Mouse (Mus musculus) liver, embryonic 11.5 days (tissue): ENCODE results near the gene Mettl7a3. TPM values are rescaled to one million over a fixed set of nuclear protein-coding genes. Genes with fewer than 3 reads are reported as not detected.
"Not testable (repeated sequence)": the region's sequence is repeated elsewhere in the genome, so short reads cannot be mapped to it uniquely, and the experiment has no call there.

Experiments
- ATAC-seq: fragments of 200-750 bp; cut with Nextera tagmentation; replicated peaks from 2 replicates; pipeline ENCODE4 v1.8.0; 2017; ENCODE audit warnings: moderate number of reproducible peaks, mild to moderate bottlenecking, moderate TSS enrichment, moderate library complexity; ENCODE audit not compliant: low FRiP score
- DNase-seq: peaks from one replicate; pipeline ENCODE4 v3.0.0-alpha.2; 2017; ENCODE audit warnings: low spot score
- H3K27ac ChIP-seq: fragments of 300-500 bp; sonication (generic); 2 replicates; pipeline ENCODE4 v1.5.1; 2014; ENCODE audit warnings: mild to moderate bottlenecking, low read depth, low read length, control low read depth
- H3K27me3 ChIP-seq: fragments of 300-500 bp; sonication (generic); replicated peaks from 2 replicates; pipeline ENCODE4 v1.6.1; 2014; ENCODE audit warnings: low read length, mixed read lengths; ENCODE audit not compliant: control insufficient read depth, insufficient read depth
- H3K36me3 ChIP-seq: fragments of 300-500 bp; sonication (generic); 2 replicates; pipeline ENCODE4 v1.6.1; 2014; ENCODE audit warnings: mild to moderate bottlenecking, low read length, moderate library complexity, mixed read lengths; ENCODE audit not compliant: control insufficient read depth, insufficient read depth
- H3K4me1 ChIP-seq: fragments of 300-500 bp; sonication (generic); replicated peaks from 2 replicates; pipeline ENCODE4 v1.6.1; 2014; ENCODE audit warnings: low read length, mixed read lengths; ENCODE audit not compliant: control insufficient read depth, insufficient read depth
- H3K4me2 ChIP-seq: fragments of 300-500 bp; sonication (generic); 2 replicates; pipeline ENCODE4 v1.6.1; 2014; ENCODE audit warnings: mild to moderate bottlenecking, control low read depth, moderate library complexity
- H3K4me3 ChIP-seq: fragments of 300-500 bp; sonication (generic); 2 replicates; pipeline ENCODE4 v1.5.1; 2014; ENCODE audit warnings: low read depth, low read length, control low read depth
- H3K9ac ChIP-seq: fragments of 300-500 bp; sonication (generic); 2 replicates; pipeline ENCODE4 v1.6.1; 2014; ENCODE audit warnings: low read depth, low read length, control low read depth
- H3K9me3 ChIP-seq: fragments of 300-500 bp; sonication (generic); 2 replicates; pipeline ENCODE4 v1.6.1; 2016; ENCODE audit warnings: low read length, inconsistent platforms, mixed read lengths; ENCODE audit not compliant: control insufficient read depth
- WGBS: fragments of 180-500 bp; shearing (Covaris S2); extraction: QIAGEN DNeasy Blood & Tissue Kit; methylation state at CpG from one replicate; pipeline ENCODE4 v1.1.7; 2014; 5-methylcytosine and 5-hydroxymethylcytosine counted together
- polyA plus RNA-seq: library from polyadenylated mRNA; unstranded; fragments of >200 nt; fragmentation: Nextera tagmentation; extraction: Ambion mirVana; gene quantifications from 2 replicates; pipeline ENCODE4 v1.2.1, GENCODE M21; 2014

Gene Mettl7a3
- polyA plus RNA-seq, 1 experiment from 2014 or later, result not detected

- DNase-seq, H3K27ac ChIP-seq, H3K9ac ChIP-seq, H3K4me1 ChIP-seq, H3K4me2 ChIP-seq, H3K4me3 ChIP-seq, H3K27me3 ChIP-seq, H3K36me3 ChIP-seq, H3K9me3 ChIP-seq: not testable (repeated sequence)
- ATAC-seq, result peak; percentile 63
These were observed 2.6 kb downstream of the Mettl7a3 start for GRCm38 (mm10) chr15:100337328-100337727.

- whole genome bisulfite sequencing, result 37% methylated on average over 10 of the region's 10 CpGs
- H3K27me3 ChIP-seq, H3K4me2 ChIP-seq, DNase-seq, H3K4me3 ChIP-seq, H3K36me3 ChIP-seq, H3K4me1 ChIP-seq, H3K9ac ChIP-seq, H3K9me3 ChIP-seq, H3K27ac ChIP-seq: not testable (repeated sequence)
- 0 out of 2 replicates have a peak, but pooled peaks have one; percentile 45 for ATAC-seq
These were observed 3.1 kb downstream of the Mettl7a3 start for GRCm38 (mm10) chr15:100337847-100338246.

GRCm38 (mm10) chr15:100341314-100341980 lies 6.7 kb downstream of the Mettl7a3 start:
- ATAC-seq, DNase-seq, H3K4me3 ChIP-seq, H3K27me3 ChIP-seq, H3K9ac ChIP-seq, H3K9me3 ChIP-seq, H3K36me3 ChIP-seq, H3K4me1 ChIP-seq, H3K4me2 ChIP-seq, H3K27ac ChIP-seq: not testable (repeated sequence)
- WGBS, result 63% methylated on average over 5 of the region's 5 CpGs

- H3K36me3 ChIP-seq, result no peaks in the 10 kb centered on the region
- H3K9me3 ChIP-seq, result no peaks in the 10 kb centered on the region
- no peak overlapping the region for H3K9ac ChIP-seq
- ATAC-seq, result no peak
- DNase-seq, result no peak
- no peak overlapping the region for H3K4me3 ChIP-seq
- no peak overlapping the region for H3K27ac ChIP-seq
- no peak overlapping the region for H3K4me2 ChIP-seq
- no peaks in the 10 kb centered on the region for H3K27me3 ChIP-seq
- no peaks in the 10 kb centered on the region for H3K4me1 ChIP-seq
These were observed 10.8 kb downstream of the Mettl7a3 start for GRCm38 (mm10) chr15:100345484-100345883.

- ATAC-seq, result 0 out of 2 replicates have a peak, but pooled peaks have one; percentile 29
- Histone ChIP-seq H3K4me3 (no peak overlapping the region), H3K9ac (no peak overlapping the region), H3K36me3 (no peaks in the 10 kb centered on the region), H3K4me1 (no peaks in the 10 kb centered on the region), H3K27ac (peak overlapping the region; percentile 4; the same call in 1 of the 2 replicates), H3K9me3 (no peaks in the 10 kb centered on the region), H3K4me2 (no peak overlapping the region), H3K27me3 (no peaks in the 10 kb centered on the region)
- WGBS, result 67% methylated on average over 14 of the region's 14 CpGs
- DNase-seq, result no peak
These were observed 12.0 kb downstream of the Mettl7a3 start for GRCm38 (mm10) chr15:100346761-100347160.

GRCm38 (mm10) chr15:100349496-100349895 lies 14.8 kb downstream of the Mettl7a3 start:
- Histone ChIP-seq H3K4me2 (no peak overlapping the region), H3K36me3 (no peaks in the 10 kb centered on the region), H3K27ac (no peak overlapping the region), H3K4me3 (no peak overlapping the region), H3K4me1 (no peaks in the 10 kb centered on the region), H3K9me3 (no peaks in the 10 kb centered on the region), H3K9ac (no peak overlapping the region), H3K27me3 (no peaks in the 10 kb centered on the region)
- DNase-seq (no peak), ATAC-seq (no peak)
- 48% methylated on average over 2 of the region's 2 CpGs for WGBS

- no peak overlapping the region for H3K4me2 ChIP-seq
- no peak overlapping the region for H3K9ac ChIP-seq
- 66% methylated on average over 6 of the region's 6 CpGs for whole genome bisulfite sequencing
These were observed 16.9 kb downstream of the Mettl7a3 start for GRCm38 (mm10) chr15:100351501-100352060.

GRCm38 (mm10) chr15:100352711-100353250 lies 18.1 kb downstream of the Mettl7a3 start, which contains the start of the genes Methig1 and Mettl7a2:
TSS of gene Methig1 (plus strand) at chr15:100353149.
TSS of gene Mettl7a2 (plus strand) at chr15:100353200.
- WGBS, result 83% methylated on average over 10 of the region's 10 CpGs
- DNase-seq (no peak), ATAC-seq (no peak)
- Histone ChIP-seq H3K9me3 (no peaks in the 10 kb centered on the region), H3K9ac (no peak within 1 kb of the TSS), H3K27ac (no peak within 1 kb of the TSS), H3K4me3 (no peak within 1 kb of the TSS), H3K4me2 (no peak within 1 kb of the TSS), H3K36me3 (no peaks in the 10 kb centered on the region), H3K27me3 (no peaks in the 10 kb centered on the region), H3K4me1 (no peaks in the 10 kb centered on the region)

More at GRCm38 (mm10) chr15:100351501-100352060, 16.9 kb downstream of the Mettl7a3 start:
- Histone ChIP-seq H3K27me3 (no peaks in the 10 kb centered on the region), H3K4me3 (no peak overlapping the region), H3K4me1 (no peaks in the 10 kb centered on the region), H3K36me3 (no peaks in the 10 kb centered on the region), H3K9me3 (no peaks in the 10 kb centered on the region), H3K27ac (no peak overlapping the region)
- DNase-seq (no peak), ATAC-seq (no peak)

GRCm38 (mm10) chr15:100353399-100353798 lies 18.7 kb downstream of the Mettl7a3 start:
- 79% methylated on average over 20 of the region's 22 CpGs for WGBS
- not testable (repeated sequence) for H3K4me3 ChIP-seq, H3K4me1 ChIP-seq

More at GRCm38 (mm10) chr15:100353399-100353798, 18.7 kb downstream of the Mettl7a3 start:
- DNase-seq, H3K9ac ChIP-seq, H3K27me3 ChIP-seq, H3K36me3 ChIP-seq, H3K9me3 ChIP-seq, H3K27ac ChIP-seq, H3K4me2 ChIP-seq, ATAC-seq: not testable (repeated sequence)
